Mouse (Mus musculus) hindlimb bud, embryonic 11.5 days (tissue): ENCODE measurements at regions not wholly inside any gene's neighbourhood (a gene's known extent, or its start where the extent isn't known, plus 50 kb on each side); places are given as distances from the start of the nearest gene placed in this dataset.
"Not testable (repeated sequence)": the region's sequence is repeated elsewhere in the genome, so short reads cannot be mapped to it uniquely, and the experiment has no call there.

Source experiments
- DNase-seq: peaks from one replicate; pipeline ENCODE4 v3.0.0-alpha.2; 2012; ENCODE audit warnings: low read depth, low spot score; ENCODE audit errors: extremely low spot score

GRCm38 (mm10) chr12:77841844-77842415, 352.1 kb upstream of the Gm6657 start:
- no peak for DNase-seq

GRCm38 (mm10) chr12:77852595-77853577, 341.2 kb upstream of the Gm6657 start:
- no peak for DNase-seq

DNA sequence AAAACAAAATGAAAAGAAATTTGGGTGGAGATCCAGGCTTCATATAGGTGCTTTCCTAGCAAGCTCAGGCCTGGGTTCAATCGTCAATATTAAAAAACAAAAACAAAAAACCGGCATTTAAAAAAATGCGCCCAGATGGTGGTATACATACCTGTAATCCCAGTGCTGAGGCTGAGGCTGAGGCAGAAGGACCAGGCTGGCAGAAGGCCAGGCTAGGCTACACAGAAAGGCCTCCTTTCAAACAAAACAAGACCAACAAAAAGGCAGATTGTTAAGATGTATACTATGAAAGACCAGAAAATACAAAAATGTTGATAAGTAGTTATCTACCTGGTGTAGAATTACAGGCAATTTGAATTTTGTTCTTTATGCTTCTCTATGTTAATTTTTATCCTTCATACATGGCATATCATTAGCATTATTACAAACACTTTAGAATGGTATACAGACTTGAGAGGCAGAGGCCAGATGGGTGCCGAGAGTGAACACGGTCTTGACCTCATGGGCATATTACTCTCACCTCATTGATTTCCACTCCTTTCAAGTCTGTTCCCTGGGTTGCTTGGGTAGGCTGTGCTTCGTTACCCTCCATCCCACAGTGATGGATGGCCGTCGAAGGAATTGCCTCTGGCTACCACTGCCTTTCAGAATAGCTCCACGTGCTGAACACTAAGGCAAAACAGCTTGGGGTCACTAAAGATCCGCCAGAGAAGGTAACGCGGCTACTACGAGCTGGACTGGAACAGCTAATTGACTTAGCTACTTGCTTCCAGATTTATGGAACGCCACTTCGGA, 339.6 kb upstream of the Gm6657 start:
- DNase-seq, result peak; percentile 63

- no peak for DNase-seq
Measured at GRCm38 (mm10) chr12:77855796-77856195, 338.2 kb upstream of the Gm6657 start.

DNA sequence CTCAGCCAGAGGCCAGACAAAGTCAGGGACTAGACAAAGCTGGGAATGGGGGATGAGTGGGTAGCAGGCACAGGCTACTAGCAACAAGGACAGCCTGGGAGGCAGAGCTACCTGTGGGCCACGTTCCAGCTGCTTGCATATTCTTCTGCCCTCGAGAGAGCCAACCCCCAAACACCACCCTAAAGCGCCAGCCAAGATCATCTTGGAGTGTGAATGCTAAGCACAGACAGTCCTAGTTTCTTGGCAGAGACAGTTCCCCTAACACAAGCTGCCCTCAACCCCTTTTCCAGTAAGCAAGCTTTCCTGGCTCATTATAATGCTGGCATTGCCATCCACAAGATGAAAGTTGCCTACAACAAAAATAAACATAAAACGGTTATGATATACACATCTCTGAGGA, 336.8 kb upstream of the Gm6657 start:
- no peak for DNase-seq

DNA sequence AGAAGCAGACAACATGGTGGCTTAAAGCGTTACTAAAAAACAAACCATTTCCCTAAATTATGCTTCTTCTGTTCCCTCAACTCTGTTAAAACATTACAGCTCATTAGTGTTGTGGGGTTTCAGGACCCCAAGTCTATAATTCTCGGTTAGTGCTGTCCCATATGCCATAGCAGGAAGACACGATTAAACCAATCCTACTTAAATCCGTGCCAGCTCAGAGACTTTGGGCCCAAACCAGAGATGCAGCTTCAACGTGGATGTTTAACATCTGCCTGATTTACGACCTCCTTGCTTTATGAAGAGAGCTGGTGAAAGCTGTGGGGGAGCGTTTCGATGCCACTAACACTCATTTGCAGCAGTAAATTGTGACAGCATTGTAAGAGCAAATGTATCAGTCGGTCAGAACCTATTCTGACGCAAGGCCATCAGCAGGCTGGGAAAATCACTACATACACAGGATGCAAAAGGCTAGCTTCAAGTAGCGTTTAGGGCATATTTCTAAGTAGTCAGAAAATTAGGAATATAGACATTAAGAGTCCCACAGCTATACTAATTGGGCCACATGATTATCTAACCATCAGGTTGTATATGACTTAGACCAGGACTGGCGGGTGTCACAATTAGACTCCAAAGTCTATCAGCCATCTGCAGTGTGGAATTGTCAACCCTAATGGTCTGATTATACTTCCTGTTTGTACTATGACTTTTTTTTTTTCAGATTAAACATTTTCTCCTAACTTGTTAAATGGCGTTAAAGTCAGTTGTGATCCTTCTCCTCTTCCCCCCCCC, 333.1 kb upstream of the Gm6657 start:
- DNase-seq, result no peak

DNA sequence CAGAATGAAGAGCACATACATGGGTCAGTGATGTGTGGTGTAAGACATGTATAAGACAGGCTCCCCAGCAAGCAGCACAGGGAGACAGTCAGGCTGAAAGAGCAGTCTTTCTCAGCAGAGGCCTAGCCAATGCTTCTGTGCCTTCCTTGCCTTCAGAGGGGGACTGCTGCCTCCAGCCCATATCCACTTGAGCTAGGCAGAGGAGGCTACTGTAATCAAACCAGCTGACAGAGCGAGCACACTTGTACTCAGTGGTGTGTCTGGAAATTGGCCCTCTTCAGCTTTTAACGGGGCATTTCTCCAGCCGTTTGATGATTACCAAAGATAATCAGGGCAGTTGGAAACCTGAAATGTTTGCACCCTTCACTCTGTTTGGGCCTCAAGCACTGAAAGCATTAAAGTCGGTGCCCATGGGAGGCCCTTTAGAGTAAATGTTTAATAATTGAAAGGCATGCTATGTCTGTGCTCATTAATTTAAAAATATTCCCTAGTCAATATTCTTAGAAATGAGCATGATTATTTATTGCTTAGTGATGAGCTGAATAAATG, 326.0 kb upstream of the Gm6657 start:
- no peak for DNase-seq

GRCm38 (mm10) chr12:77869296-77869695, 324.7 kb upstream of the Gm6657 start:
- DNase-seq, result no peak

- no peak for DNase-seq
Measured at GRCm38 (mm10) chr12:77887335-77887734, 306.7 kb upstream of the Gm6657 start.

- DNase-seq, result no peak
Measured at GRCm38 (mm10) chr12:77891452-77891851, 302.6 kb upstream of the Gm6657 start.

- DNase-seq, result no peak
Measured at GRCm38 (mm10) chr12:77894238-77894637, 299.8 kb upstream of the Gm6657 start.

DNA sequence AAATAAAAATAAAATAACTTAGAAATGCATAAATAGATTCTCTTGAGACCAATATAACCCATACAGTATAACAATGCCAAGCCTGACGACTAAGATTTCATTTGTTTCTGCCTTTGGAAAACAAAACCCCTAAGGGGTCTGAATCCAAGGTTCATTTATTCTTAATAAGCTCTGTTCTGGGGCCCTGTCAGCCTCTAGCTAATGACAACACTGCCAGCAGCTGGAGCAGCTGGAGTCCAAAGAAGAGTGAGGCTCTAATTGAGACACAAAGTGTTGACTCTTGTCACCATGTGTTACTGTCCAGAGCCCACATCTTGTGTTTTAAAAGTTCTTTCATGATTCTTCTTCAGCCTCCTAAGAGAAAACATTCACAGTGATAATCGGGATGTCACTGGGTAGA, 298.5 kb upstream of the Gm6657 start:
- no peak for DNase-seq

GRCm38 (mm10) chr12:77898974-77899373, 295.1 kb upstream of the Gm6657 start:
- DNase-seq, result not testable (repeated sequence)

DNA sequence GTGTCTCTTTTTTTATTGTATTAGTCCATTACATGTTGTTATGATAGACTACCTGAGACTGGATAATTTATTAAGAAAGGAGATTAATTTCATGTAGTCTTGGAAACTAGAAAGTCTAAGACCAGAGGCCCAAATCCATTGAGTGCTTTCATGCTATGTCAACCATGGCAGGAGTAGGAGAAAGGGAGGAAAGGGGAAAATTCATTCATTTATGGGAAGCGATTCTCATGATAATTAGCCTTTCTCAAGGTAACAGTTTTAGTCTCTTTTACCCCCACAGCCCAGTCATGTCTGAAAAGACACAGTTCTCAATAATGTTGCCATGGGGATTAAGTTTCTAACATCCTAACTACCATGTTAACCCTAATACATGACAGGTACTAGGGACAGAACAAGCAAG, 292.8 kb upstream of the Gm6657 start:
- no peak for DNase-seq

DNA sequence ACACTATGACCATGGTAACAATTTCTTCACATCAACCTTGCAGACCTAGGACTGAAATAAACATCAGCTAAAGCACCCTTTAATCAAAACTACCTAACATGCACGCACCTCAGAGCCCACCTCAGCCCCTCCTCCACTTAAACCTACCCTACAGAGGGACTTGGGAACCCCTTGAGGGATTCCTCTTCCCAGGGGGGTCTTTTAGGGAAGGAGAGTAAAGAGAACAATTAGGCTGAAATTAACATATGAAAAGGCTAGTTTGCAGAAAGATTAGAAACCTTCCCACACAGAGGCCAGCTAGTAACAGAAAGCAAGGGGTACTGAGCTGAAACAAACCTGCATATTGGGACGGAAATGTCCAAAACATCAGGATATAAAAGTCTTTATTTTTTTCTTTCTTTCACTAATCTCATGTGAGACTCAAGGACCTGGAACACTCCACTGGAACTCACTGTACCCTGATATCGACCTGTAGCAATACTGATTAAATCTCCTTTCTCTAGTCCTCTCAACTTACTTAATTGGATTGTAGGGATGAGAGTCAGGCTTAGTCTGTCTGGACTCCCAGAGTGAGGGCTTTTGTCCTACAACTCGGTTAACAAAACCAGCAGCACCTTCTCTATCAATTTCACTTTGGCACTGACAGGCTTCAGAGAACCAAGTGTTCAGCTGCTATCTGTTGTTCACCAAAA, 281.0 kb upstream of the Gm6657 start:
- DNase-seq, result no peak

GRCm38 (mm10) chr12:77928729-77929128, 265.3 kb upstream of the Gm6657 start:
- DNase-seq, result no peak

DNA sequence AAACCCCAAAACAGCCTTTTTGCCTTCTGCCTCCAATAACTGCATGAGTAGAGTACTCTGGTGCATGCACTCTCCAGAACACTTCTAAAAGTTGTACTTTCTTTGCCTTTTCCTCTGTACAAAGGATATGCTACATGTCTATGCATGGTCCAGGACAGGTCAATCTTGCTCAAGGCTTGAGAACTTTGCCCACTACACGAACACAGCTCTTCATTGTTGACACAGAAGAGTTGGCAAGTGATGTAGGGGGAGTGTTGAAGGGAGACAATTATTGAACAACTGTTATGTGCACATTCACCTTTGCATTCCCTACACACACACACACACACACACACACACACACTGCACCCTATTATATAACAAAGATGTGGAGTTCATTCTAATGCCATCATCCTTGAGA, 264.5 kb upstream of the Gm6657 start:
- DNase-seq, result no peak

DNA sequence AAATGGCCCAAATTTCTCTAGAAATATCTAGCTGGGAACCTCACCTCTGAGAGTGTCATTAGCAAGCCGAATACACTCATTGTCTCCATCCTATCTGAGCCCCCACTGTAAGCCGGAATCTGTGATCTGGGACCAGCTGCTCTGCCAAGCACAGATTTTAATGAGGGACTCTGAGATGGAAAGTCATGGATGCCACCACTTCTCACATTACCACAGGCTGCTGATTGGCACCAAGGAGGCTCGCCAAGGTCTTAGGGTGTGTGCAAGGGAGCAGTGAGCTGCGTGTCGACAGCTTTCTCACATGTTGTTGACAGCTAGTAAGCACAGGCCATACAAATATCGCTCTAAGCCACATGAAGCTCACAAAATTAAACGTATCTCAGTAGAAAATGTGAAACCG, 250.1 kb upstream of the Gm6657 start:
- DNase-seq, result no peak

- DNase-seq, result no peak
Measured at GRCm38 (mm10) chr12:77949474-77950017, 244.5 kb upstream of the Gm6657 start.

DNA sequence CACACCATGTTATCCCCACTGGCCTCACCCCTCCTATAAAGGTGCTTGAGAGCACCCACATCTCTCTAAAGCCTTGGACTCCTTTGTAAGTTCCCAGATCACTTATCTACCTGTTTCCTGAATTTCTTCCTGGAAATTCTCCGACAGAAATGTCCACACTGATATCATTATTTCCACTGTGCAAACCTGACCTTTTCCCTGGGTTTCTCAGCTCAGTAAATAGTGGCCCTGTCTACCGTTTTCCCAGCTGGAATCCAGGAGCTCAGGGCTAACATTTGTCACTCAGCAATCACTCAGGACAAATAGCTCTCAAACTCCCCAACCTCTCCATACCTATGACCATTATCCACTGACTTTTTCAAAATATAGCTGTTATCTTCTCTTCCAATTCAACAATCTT, 241.6 kb upstream of the Gm6657 start:
- no peak for DNase-seq
